Mouse (Mus musculus) hindlimb bud, embryonic 11.5 days (tissue): ENCODE data around the gene Ttf1.

Source experiments
- DNase-seq: peaks from one replicate; pipeline ENCODE4 v3.0.0-alpha.2; 2012; ENCODE audit warnings: low read depth, low spot score; ENCODE audit errors: extremely low spot score

Gene Ttf1

DNA sequence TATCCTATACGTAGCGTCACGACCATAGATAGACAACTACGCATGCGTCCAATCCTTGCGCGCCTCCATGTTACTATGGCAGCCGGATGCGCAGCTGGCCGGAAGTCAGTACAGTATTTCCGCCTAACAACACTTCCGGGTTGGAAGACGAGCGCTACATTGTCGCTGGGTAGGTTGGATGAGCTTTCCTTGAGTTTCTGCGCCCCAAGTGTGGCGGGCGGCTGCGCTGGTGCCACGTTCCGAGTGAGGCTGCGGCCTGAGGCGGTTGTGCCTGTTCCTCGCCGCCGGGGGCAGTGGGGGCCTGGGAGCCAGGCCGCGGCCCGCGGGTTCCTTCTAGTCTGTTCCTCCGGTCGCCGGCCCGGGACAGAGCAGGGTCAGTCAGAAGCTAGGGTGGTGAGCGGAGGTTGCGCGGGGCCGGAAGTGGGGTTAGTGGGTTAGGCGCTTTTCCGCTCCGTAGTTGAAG lies at the start of gene Ttf1:
Gene Ttf1 (plus strand): TSS at position 128 of the 463 bp plus-strand sequence.
- no peak for DNase-seq

DNA sequence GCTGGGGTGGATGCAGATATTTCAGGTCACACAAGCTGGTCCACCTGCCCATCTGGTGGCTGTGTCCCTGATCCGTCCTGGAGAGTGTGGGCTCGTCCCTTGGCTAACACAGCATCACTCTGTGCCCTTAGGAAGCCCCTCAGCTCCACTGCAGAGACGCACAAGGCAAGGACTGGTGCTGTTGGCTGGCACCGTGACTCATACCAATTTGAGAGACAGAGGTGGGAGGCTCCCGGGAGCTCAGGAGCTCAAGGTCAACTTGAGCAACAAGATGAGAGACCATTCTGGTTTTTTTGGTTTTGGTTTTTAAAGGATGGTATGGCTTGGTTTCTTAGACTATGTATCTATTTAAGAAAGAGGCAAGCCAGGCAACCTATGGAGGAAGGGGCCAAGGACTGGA lies 47.5 kb upstream of the Ttf1 start:
- DNase-seq = no peak

GRCm38 (mm10) chr2:29016599-29017587 lies 43.2 kb upstream of the Ttf1 start:
- no peak for DNase-seq

GRCm38 (mm10) chr2:29018680-29019079 lies 41.4 kb upstream of the Ttf1 start:
- DNase-seq = no peak

DNA sequence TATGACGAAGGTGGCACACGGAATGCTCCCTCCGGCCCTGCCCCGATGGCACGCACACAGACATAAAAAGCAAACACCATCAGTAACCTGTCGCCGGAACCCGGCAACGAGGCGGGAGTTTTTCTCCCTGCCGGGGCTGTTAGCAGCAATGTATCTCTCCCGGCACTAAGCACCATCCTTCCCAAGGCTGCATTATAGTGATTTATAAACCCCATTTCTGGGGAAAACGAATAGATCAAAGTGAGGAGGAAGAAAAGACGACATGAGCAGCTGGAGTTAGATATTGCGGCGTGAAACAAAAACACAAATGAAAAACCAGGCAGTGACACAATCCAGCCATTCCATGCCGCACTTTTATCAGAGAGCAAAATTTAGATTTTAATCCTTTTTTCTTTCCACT lies 39.0 kb upstream of the Ttf1 start:
- DNase-seq = no peak

DNA sequence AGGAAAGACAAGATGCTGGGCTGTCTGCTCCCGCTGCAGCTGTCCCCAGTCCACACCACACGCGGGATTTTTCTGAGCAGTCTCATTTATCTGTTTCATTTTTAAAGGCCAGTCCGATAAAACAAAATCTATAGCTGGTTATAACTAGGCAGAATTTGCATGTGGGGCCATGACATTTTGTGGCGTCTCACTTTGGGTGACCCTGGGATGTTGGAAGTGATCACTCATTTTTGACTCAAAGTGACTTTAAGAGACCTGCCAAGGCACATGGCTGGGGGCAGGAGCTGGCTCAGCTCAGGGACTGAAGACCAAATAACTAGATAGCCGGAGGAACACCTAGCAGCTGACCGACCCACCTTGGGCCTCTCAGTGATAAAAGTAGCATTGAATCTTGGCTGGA lies 37.1 kb upstream of the Ttf1 start:
- DNase-seq = no peak

DNA sequence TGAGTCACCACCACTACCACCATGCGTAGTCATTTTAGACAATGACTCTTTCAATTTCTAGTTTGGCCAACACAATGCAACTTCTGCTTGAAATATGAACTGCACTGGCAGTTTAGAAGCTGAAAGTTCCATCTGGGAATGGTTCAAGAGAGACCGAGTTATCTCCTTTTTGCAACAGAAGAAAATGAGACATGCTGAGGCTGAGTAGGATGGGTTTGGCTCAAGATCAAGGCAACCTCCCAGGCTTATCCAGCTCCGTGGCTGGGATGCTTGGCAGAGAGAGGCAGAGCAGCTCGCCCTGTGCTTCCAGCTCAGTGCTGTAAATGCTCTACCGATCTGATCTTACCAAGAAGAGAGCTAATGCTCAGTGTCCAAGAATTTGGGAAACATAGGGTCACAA lies 34.8 kb upstream of the Ttf1 start:
- no peak for DNase-seq

DNA sequence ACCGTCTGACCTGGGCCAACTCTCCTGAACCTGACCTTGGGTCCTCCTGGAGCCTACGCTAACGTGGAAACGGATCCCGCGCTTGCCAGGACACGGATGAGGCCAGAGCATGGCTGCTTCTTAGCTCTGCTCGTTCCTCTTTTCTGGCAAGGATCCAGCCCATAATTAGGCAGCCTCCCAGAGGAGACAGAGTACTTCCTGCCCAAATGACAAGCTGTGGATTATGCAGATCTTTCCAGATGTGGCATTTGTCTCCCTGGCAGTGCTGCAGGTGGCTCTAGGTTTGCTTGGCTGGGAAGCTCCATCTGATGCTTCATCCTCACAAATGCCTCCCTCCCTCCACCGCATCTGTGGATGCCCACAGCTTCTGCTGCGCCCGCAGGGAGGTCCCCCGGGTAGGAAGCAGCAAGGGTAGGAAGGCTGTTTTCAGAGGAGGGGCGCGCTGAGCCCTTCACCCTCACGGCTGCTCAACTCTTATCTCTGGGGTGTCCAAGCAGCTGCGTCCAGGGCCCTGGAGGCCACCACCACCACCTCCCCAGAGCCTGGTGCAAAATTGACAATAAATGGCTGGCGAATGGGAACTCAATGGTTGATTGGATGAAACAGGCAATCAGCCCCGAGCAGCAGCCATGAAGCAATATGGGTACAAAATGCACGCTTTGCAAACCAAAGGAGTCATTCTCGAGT lies 29.9 kb upstream of the Ttf1 start:
- no peak for DNase-seq

GRCm38 (mm10) chr2:29031951-29032350 lies 28.1 kb upstream of the Ttf1 start:
- no peak for DNase-seq

DNA sequence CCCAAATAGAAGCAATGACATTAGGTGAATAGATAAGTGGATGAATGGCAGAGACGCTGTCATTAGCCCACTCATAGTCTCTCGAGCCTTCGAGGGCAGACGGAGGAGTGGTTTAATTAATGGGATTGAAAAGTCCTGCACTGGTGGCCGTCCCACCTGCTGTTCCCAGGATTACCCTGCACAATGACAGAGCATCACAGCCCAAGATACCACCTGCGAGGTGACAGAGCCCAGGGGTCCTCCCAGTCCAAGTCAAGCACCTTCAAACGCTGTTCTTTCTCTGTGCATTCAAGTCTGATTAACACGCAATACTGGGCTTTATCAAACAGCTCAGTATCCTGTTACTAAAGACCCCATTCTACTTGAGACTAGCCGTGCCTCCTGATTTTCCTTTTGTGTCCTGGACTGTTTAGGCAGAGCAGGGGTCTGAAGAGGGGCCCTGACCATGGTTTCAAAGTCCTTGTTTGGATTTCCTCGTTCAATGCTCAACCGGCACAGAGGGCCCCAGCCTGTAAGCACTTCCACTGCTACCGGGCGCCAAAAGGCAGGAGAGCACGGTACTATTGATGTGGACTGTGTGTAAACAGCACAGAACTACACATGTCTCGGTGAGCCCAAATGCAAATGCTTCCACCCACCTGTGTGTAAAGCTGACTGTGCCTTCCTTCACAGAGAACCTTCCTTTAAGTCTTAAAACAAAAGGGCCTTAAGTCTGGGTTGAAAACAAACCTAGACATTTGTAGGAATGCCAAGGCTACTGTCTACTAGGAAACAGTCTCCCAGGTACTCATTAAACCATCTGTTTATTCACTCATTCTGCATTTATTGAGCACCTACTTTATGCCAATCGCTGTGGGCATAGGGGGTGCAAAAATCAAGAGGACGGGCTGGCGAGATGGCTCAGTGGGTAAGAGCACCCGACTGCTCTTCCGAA lies 25.3 kb upstream of the Ttf1 start:
- no peak for DNase-seq

DNA sequence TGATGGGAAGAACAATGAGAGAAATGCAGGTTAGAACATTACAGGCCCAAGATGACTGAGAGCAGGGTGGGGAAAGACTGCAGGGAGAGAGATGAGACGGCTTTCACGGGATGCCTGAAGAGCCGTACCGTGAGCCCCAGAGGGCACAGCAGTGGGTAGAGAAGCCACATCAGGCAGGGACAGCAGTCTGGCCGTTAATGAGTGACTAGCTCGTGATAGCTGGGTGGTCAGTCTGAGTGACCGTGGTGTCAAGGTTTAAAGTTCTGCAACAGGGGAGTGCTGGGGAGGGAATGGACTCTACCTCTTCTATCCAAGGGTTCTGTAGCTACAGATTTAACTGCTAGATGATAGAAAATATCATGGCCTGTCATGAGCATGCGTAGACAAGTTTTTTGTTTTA lies 24.4 kb upstream of the Ttf1 start:
- DNase-seq = no peak

GRCm38 (mm10) chr2:29039741-29040140 lies 20.3 kb upstream of the Ttf1 start:
- no peak for DNase-seq

GRCm38 (mm10) chr2:29040594-29041476 lies 19.2 kb upstream of the Ttf1 start:
- no peak for DNase-seq

- no peak for DNase-seq
Observed at GRCm38 (mm10) chr2:29041477-29041768, 18.6 kb upstream of the Ttf1 start.

DNA sequence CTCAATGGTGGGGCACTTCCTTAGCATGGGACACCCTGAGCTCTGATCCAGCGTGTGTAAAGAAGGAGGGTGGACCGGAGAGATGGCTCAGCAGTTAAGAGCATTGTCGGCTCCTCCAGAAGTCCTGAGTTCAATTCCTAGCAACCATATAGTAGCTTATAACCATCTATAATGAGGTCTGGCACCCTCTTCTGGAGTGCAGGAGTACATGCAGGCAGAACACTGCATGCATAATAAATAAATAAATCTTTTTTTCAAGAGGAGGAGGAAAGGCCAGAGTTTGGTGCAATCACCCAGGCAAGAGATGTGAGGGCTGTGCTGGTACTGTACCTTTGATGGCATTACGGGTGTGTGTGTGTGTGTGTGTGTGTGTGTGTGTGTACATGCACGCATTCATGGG lies 17.9 kb upstream of the Ttf1 start:
- no peak for DNase-seq

DNA sequence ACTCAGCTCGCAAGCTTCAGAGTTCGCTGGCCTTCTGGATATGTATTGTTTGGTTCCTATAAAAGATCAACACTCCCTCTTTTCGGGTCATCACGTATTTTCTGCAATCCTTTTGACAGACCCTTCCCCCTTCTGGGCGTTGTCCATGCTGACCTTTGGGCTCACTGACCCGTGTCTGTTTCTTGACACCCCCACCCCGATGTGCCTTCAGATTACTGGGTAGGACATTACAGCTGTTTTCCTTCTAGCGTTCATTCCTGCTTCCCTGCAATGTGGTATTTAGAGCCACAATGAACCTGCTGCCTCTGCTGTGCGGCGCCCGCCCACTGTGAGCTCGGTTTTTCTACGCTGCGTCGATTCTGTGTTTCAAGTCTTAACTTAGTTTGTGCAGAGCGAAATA lies 13.9 kb upstream of the Ttf1 start:
- DNase-seq = no peak

GRCm38 (mm10) chr2:29051932-29052331 lies 8.1 kb upstream of the Ttf1 start:
- no peak for DNase-seq

GRCm38 (mm10) chr2:29052943-29053454 lies 7.1 kb upstream of the Ttf1 start:
- DNase-seq = no peak

- no peak for DNase-seq
Observed at GRCm38 (mm10) chr2:29053802-29054544, 6.1 kb upstream of the Ttf1 start.
